Mouse (Mus musculus) activated CD4-positive, CD25-positive, alpha-beta regulatory T cell, adult 4 months (primary cell): ENCODE measurements around the gene Msantd1. TPM values are rescaled to one million over a fixed set of nuclear protein-coding genes. Genes with fewer than 3 reads are reported as not detected.

Experiments used
- ATAC-seq: one replicate; pipeline ENCODE4 v1.8.0; 2017
- polyA plus RNA-seq, 2 experiments: library from polyadenylated mRNA; unstranded; fragments of 100-300 nt; shearing (Covaris generic); gene quantifications; one replicate each; pipeline ENCODE4 v1.2.1; 2017

Msantd1 gene
- polyA plus RNA-seq, 2 experiments from 2014 or later, result 0.30 to 1.1 TPM

- no peak for ATAC-seq
Observed at GRCm38 (mm10) chr5:34927648-34928047, 19.8 kb downstream of the Msantd1 start.

GRCm38 (mm10) chr5:34930151-34930975, 22.6 kb downstream of the Msantd1 start:
- ATAC-seq, result no peak

- ATAC-seq, result no peak
Observed at GRCm38 (mm10) chr5:34931091-34931490, 23.3 kb downstream of the Msantd1 start.

GRCm38 (mm10) chr5:34931516-34932457, 24.0 kb downstream of the Msantd1 start:
- no peak for ATAC-seq

DNA sequence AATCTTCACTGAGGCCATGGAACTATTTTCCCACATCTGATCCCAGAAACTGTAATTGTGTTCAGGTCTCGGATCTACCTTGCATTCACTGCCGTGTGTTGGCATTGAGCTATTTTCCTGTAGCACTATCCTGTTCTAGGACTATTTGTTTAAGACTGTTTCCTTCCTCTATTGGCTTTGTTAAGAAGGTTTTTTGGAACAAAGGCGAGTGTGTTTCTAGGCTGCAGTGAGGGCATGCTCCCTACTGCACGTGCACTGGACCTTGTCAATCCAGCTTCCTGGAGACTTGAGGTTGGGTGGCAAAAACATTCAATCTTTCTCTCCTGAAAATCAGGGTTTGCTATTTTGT, 24.6 kb downstream of the Msantd1 start:
- ATAC-seq, result no peak

- no peak for ATAC-seq
Observed at GRCm38 (mm10) chr5:34933461-34933860, 25.6 kb downstream of the Msantd1 start.

GRCm38 (mm10) chr5:34941710-34942470, 34.1 kb downstream of the Msantd1 start:
- no peak for ATAC-seq

GRCm38 (mm10) chr5:34943428-34943827, 35.6 kb downstream of the Msantd1 start:
- ATAC-seq, result no peak

DNA sequence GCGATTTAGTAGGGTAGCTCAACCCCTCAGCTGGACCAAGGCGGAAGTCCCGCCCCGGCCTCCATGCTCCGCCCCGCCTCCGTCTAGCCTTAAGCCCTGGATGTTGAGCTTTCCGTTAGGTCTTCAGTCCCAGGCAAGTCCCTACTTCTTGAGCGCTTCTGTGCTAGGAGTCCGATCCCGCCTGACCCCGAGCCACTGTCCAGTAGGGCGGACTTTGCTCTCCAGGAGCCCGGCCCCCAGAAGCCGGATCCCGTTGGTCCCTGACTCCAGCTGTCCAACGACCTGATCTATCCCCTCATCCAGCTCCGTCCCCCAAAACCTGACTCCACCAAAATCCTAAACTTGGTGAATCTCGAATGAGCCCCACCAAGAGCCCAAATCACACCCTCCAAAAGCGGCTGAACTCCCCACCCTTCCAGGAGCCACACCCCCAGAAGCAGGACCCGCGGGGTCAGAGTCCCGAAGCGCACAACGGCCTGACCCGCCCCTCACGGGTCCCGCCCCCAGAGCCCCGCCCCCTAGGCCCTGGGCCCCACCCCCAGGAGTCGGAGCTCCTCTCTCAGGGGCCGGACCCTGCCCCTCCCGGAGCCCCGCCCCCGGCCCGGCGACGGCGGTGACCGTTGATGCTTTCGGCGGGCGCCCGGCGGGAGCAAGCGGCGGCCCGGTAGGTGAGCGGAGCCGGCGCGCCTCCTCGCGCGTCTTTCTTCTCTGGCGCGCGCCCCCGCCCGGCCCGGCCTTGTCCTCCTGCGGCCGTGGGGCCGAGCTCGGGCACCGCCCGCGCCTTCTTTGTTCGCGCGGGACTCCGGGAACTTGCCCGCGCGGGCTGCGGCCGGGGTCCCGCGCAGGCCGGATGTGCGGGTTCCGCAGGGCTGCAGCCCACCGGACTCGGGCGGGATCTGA, 41.3 kb downstream of the Msantd1 start, which contains the start of gene Rgs12:
Rgs12 (plus strand) TSS at position 585 of the 900 bp plus-strand sequence.
- ATAC-seq, result peak; percentile 73

GRCm38 (mm10) chr5:34949769-34950211, 42.0 kb downstream of the Msantd1 start:
- ATAC-seq, result no peak

GRCm38 (mm10) chr5:34950486-34951160, 42.8 kb downstream of the Msantd1 start:
- no peak for ATAC-seq

DNA sequence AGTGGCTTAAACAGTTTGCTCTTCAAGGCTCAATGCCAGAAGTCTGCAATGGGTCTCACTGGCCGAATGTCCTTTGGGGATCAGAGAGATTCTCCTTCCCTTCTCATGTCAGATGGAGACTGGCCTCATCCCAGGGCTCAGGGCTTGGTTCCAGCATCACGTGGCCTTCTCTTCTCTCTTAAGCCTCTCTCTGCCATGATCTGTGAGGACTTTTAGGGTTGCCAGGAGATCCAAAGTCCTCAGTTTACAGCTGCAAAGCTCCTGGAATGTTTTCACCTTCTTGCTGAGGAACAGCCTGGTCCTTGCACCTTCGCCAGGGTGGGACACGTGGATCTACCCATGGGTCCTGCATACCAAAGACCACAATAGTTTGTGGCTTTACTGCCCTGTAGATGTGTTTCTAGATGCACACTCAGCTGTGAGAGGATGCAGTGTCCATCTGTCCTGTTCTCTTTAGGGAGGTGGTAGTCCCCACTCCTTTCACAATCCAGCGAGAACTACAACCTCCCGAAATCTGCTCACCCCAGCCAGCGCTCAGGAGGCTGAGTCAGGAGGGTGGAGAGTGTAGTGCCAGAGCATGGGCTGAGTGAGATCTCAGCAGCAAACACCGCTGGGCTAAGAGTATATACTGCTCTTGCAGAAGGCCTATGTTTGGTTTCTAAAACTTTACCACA, 43.5 kb downstream of the Msantd1 start:
- ATAC-seq, result no peak

DNA sequence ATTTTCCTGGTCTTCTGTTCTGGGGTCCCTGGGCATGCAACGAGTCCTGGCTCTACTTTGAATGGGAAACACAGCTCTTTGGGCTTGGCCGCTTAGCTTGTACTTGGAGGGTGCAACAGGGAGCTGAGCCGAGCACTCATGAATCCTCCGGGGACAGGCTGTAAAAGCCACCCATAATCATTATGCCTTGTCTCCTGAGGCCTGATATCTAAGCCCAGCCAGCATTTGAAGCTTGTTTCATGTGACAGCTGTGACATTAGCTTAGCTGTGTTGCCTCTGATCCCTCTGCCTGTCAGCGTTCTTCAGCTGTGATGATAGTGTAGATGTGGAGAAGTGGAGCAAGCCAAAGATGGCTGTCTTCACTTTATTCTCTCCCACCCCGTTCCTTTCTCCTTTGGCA, 46.7 kb downstream of the Msantd1 start:
- ATAC-seq, result no peak

- ATAC-seq, result no peak
Observed at GRCm38 (mm10) chr5:34955630-34956029, 47.8 kb downstream of the Msantd1 start.

DNA sequence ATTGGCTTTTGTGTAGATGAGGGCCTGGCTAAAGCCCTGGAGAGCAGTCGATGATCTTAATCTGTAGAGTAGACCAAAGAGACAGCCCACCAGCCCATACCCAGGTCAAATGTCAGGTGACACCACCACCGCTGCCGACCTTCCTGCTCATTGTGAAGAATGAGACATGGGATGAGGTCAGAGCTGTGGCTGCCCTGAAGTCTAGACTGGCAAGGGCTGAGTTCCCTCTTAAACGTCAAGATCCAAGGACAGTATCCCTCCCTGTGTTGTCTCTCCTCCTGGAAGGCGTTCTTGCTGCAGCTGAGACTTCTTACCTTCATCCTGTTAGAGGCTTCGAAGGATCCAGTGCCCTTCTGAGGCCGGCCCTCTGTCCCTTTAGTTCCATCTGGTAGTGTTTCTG, 48.3 kb downstream of the Msantd1 start:
- no peak for ATAC-seq

GRCm38 (mm10) chr5:34957015-34957414, 49.2 kb downstream of the Msantd1 start:
- ATAC-seq, result no peak

GRCm38 (mm10) chr5:34960021-34960420, 52.2 kb downstream of the Msantd1 start:
- ATAC-seq, result no peak

- ATAC-seq, result no peak
Observed at GRCm38 (mm10) chr5:34965531-34965930, 57.7 kb downstream of the Msantd1 start.

GRCm38 (mm10) chr5:34968386-34968785, 60.6 kb downstream of the Msantd1 start:
- no peak for ATAC-seq

DNA sequence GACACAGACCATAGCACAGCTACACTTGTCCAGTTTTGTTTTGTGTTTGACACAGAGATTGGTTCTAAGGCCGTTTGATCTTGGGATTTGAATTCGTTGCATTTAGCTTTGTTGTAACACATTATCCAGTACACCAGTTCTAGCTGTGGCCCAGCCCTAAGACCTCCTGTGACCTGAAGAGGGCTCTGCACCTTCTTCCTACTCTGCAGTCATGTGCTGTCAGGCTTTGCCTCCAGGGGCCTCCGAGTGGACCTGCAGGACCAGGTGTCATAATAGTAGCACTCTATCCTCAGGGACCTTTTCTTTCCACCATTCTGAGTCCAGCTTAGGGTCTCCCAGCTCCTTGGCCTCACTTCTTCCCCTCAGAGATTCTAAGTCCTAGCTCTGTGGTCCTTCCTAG, 64.7 kb downstream of the Msantd1 start:
- no peak for ATAC-seq
